Mouse (Mus musculus) megakaryocyte, embryonic 14.5 days (primary cell): ENCODE measurements around the gene Slc28a1.

Source experiments
- FLI1 ChIP-seq: IDR thresholded peaks from 2 replicates; pipeline ENCODE4 v1.6.1; 2012; ENCODE audit warnings: low read length, inconsistent platforms, mixed read lengths
- GATA1 ChIP-seq: IDR thresholded peaks from 3 replicates; pipeline ENCODE4 v1.6.1; 2012; ENCODE audit warnings: mixed read lengths, low read length, inconsistent platforms, borderline replicate concordance

DNA sequence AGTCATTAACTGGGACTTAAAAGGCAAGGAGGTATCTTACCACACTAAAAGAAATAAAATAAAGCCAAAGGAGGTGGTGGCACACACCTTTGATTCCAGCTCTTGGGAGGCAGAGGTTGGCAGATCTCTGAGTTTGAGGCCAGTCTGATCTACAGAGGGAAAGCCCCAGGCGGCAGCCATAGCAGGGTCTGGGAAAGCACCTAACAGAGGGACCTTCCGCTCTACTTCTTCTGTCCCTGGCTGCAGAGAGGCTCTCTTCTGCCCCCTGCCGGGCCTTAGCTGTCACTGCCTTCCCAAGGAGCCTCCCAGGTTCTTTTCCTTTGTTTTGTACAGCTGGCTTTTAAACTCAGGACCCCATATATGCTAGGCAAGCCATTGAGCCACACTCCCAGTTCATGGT, 40.4 kb downstream of the Slc28a1 start:
- TF ChIP-seq GATA1 (no peak), FLI1 (no peak)
